Mouse (Mus musculus) layer of hippocampus, postnatal 14 days (tissue): ENCODE measurements around the gene Ranbp10. TPM values are rescaled to one million over a fixed set of nuclear protein-coding genes. Genes with fewer than 3 reads are reported as not detected.

ENCODE experiments used
- DNase-seq, 2 experiments: peaks; one replicate each; pipeline ENCODE4 v3.0.0; 2021 to 2022; ENCODE audit warnings: low spot score in 2 of 2, mixed read lengths in 1 of 2
- total RNA-seq, 2 experiments: library from RNA; stranded (reverse); gene quantifications; 2 replicates each; pipeline ENCODE4 v1.2.3; 2021

Ranbp10 gene
- total RNA-seq, 2 experiments from 2014 or later = 25.5 to 26.0 TPM

GRCm38 (mm10) chr8:105793331-105793730 is 33.8 kb downstream of the Ranbp10 start:
- no peak for DNase-seq

DNA sequence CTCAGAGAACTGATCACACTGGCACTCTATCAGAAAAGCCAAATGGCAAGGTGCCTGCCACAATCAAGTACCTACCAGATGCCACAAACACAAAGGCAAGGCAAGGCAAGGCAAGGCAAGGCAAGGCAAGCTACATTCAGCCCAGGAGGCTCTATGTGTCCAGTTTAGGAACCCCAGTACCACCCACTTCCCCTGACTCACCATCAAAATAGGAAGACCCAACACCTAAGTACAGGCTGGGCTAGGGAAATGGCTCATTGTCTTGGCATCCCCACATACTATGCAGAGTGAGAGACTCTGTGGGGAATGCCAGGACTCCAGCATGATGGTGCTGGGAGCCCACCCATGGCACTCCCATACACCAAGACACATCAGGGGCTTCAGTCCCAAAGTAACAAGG is 37.5 kb downstream of the Ranbp10 start:
- no peak for DNase-seq

- no peak for DNase-seq
These were observed 38.2 kb downstream of the Ranbp10 start for GRCm38 (mm10) chr8:105788927-105789326.

DNA sequence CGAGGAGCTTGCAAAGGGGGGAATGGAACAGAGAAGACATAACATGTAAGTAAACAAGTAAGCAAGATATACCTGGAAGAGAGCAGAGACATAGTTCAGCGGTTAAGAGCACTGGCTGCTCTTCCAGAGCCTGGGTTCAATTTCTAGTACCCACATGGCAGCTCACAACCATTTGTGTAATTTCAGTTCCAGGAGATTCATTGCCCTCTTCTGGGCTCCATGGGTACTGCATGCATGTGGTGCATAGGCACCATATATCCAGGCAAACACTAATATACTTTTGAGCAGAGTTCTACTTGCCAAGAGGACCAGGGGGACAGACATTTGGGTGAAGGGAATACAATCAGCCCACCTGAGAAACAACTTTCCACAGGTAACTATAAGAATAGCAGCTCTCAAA is 38.9 kb downstream of the Ranbp10 start:
- DNase-seq = no peak

DNA sequence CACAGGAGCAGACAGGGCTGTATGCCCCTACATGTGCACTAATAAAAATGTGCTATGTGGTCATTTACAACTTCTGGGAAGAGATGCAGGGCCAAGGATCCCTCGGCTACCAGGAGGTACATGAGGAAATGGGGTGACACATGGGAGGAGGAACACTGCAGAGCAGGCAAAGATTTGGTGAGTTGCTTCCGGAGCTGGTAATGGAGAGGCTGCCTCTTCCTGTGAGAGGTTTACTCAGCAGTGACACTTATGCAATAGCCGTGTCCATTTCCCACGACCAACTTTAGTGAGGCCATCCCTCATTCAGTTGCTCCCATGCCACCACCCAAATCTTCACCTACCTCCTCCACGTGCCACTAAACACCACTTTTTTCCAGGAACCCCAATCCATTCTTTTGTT is 46.9 kb downstream of the Ranbp10 start:
- no peak for DNase-seq

- no peak for DNase-seq
These were observed 49.3 kb downstream of the Ranbp10 start for GRCm38 (mm10) chr8:105777833-105778232.

DNA sequence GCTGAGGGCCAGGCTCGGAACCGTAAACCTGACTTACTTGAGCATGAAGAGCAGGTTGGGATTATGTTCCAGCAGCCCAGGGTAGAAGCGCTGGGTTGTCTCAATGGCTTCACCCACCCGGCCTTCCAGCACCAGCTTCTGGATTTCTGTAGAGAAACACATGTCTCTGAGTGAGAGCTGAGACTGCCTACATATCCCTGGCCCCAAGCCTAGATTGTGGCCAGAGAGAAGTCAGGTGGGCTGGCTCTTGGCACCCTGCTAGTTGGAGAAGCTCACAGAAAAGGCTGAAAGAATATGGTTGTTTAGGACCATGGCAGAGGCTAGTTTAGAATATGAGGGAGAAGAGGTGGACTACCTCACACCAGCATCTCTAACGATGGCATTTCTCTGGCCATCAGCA is 52.7 kb downstream of the Ranbp10 start:
- no peak for DNase-seq

DNA sequence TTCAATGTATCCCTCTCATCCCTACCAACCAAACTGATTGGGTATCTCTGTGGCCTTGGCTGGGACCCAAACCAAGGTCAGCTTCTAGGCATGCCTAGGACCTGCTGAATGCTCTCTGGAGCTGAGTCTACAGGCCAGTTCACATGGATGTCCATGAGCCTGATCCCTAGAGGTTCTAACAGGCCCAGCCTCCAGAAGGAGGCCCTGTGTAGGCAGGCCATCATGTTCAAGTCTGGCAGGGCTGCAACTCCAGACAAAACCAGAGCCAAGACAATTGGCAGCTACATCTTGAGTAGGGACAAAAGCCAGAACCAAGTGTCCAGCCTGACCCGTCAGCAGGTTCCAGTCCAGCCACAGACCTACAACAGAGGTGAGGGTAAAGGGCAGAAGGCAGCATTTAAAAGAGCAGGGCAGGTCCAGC is 53.7 kb downstream of the Ranbp10 start:
- DNase-seq = no peak

- no peak for DNase-seq
These were observed 55.6 kb downstream of the Ranbp10 start for GRCm38 (mm10) chr8:105771398-105772175.

DNA sequence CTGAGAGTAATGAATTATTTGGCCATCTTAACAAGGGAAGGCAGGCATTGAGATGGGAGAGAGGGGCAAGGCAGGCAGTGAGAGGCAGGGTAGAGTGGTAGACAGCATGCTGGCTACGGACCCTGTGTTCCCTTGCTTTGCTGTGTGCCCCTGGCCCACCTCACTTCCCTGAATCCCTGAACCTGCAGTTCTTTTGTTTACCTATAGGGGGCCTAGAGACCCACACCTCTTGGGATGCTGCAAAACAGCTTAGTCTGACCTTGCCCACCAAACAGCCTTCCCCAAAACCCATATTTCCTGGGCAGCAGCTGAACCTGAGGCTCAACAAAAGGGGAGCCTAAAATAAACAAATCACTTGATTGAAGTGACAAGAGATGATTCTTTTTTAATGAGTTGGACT is 56.5 kb downstream of the Ranbp10 start:
- DNase-seq = no peak

DNA sequence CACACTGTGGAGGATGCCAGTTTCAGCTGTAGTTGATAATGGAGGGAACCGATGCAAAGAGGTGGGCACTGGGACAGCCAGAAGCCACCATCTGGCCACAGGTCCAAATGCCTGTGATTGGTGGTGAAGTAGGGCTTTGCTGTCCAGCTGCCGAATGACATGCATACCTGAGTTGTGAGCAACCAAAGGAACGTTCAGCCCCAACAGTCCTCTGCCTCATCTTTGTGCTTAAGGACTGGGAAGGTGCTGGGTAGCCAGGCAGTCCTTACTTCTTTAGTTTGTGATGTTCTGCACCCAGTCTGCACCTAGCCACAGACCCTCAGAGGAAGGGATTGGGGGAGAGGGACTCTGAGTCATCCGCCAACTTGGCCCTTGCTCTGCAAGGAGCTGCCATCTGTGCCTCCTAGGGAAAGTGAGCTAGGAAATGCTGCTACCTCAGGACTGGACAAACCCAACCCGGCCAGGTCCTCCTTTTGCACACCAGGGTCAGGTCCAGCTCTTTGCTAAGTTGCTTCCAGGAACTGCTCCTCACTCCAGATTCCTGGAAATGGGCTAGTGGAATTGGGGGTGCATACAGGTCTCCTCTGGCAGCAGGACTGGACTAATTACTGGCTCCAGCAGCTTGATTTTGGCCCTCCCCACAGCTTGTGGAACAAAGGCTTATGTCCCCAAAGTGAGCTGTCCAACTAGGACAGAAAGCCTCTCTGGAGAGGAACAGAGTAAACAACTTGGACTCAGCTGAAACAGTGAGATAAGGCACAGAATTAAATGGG is 58.5 kb downstream of the Ranbp10 start:
- DNase-seq = no peak

- DNase-seq = peak; percentile 96 to 99
These were observed 68.7 kb downstream of the Ranbp10 start, which contains the start of gene Gfod2 for GRCm38 (mm10) chr8:105758277-105759108. Gfod2 (minus strand) TSS chr8:105758664.

DNA sequence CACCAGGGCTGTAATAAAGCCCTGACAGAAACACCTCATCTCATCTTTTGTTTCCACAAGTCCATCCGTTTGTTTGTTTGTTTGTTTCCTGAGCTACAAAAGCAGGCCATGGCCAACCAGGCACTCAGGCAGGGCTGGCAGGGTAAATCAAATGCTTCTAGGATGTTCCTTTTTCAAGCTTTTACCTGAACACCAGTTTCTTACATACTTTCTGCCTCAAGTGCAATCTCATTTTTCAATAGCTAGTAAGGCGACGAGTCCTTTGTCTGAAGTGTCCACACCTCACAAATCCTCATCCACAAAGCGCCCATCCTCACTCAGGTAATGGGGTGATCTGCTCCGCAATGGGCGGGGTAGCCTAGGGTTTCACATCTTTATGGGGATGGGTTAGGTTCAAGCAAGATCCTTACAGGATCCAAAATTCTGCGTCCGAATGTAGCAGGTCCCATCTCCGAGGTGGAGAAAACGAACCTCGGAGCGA is 69.3 kb downstream of the Ranbp10 start:
- no peak for DNase-seq

- no peak for DNase-seq
These were observed 72.5 kb downstream of the Ranbp10 start for GRCm38 (mm10) chr8:105754688-105755087.

GRCm38 (mm10) chr8:105753916-105754315 is 73.2 kb downstream of the Ranbp10 start:
- DNase-seq = no peak

GRCm38 (mm10) chr8:105750606-105751005 is 76.5 kb downstream of the Ranbp10 start:
- DNase-seq = peak; percentile 40 to 60

- DNase-seq = no peak
These were observed 83.8 kb downstream of the Ranbp10 start for GRCm38 (mm10) chr8:105743301-105743700.

DNA sequence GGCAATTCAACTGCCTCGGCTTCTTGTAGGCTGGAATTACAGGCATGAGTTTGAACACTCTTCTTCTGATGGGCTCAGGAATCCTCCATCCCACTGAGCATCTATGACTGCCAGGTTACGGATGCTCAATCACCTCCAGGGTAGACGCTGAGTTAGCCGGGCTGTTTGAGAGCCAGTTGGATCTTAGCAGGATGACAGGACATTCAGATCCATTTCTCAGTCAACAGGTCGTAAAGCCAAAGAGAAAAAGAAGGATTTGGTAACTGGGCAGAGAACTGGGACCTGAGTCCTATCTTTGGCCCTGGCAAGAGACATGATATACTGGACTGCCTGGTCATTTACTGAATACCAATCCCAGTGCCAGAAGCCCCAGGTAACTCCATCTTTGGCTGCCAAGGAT is 87.9 kb downstream of the Ranbp10 start:
- DNase-seq = no peak

GRCm38 (mm10) chr8:105732186-105732585 is 95.0 kb downstream of the Ranbp10 start:
- no peak for DNase-seq

DNA sequence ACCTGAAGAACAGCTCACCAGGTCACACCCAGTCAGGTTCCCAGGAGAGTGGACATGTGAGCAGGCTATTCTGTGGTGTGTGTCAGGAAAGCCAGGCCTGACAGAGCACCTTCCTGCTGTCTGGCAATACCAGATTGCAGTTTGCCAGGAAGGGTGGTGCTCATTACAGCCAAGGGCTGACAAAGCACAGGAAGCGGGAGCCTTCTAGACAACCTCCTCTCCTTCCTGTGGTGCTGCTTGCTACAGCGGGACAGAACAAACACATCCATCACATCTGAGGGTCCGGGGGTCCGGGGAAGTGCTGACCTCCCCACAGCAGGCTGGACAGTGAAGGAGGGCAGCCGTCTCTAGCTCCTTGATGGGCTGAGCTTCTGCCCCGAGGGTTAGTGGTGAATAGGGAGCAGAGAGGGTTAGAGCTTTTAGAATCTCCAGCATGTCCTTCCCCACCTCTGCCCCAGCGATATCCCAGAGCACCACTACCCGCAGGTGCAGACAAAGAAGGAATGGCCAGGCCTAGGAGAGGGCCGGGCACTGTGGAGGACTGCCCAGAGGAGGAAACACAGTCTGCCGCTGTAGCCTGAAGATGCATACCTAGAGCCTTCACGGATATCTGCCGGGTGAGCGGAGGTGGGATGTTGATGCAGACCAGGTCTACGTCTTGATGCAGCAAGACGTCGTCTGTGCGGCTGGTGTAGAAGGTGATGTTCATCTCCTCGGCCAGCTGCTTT is 99.6 kb downstream of the Ranbp10 start:
- no peak for DNase-seq

DNA sequence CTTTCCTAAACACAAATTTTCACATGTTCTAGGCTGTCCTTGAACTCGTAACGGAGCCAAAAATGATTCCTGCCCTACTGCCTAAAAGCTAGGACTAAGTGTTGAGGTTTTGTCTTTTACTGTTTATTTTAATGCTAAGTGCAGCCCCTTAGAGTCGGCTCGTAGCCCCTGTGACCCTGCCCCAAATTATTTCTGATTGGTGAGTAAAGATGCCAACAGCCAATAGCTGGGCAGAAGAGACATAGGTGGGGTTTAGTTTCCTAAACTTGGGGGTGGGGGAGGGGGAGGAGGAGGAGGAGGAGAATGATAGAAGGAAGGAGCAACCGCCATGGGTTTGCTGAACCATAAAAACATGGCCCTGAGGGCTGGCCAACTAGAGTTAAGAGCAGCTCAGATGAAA is 101.4 kb downstream of the Ranbp10 start:
- no peak for DNase-seq
